Mouse (Mus musculus) intestine, postnatal 0 days (tissue): ENCODE data around the gene Ext2. TPM values are rescaled to one million over a fixed set of nuclear protein-coding genes. Genes with fewer than 3 reads are reported as not detected.

Experiments
- ATAC-seq: fragments of 200-750 bp; cut with Nextera tagmentation; 2 replicates; pipeline ENCODE4 v1.8.0; 2017; ENCODE audit warnings: mild to moderate bottlenecking, moderate TSS enrichment, moderate library complexity
- H3K27ac ChIP-seq: fragments of 300-500 bp; sonication (generic); 2 replicates; pipeline ENCODE4 v1.5.1; 2014; ENCODE audit warnings: mild to moderate bottlenecking, low read depth, low read length, moderate library complexity
- H3K27me3 ChIP-seq: fragments of 300-500 bp; sonication (generic); replicated peaks from 2 replicates; pipeline ENCODE4 v1.6.1; 2014; ENCODE audit warnings: low read length, mixed read lengths; ENCODE audit not compliant: control insufficient read depth, insufficient read depth
- H3K36me3 ChIP-seq: fragments of 300-500 bp; sonication (generic); 2 replicates; pipeline ENCODE4 v1.6.1; 2014; ENCODE audit warnings: mild to moderate bottlenecking, moderate library complexity; ENCODE audit not compliant: control insufficient read depth, insufficient read depth
- H3K4me1 ChIP-seq: fragments of 300-500 bp; sonication (generic); replicated peaks from 2 replicates; pipeline ENCODE4 v1.6.1; 2014; ENCODE audit warnings: antibody characterized with exemption, low read length, mixed read lengths; ENCODE audit not compliant: control insufficient read depth, insufficient read depth
- H3K4me2 ChIP-seq: fragments of 300-500 bp; sonication (generic); replicated peaks from 2 replicates; pipeline ENCODE4 v1.6.1; 2014; ENCODE audit warnings: low read depth, mild to moderate bottlenecking, moderate library complexity
- H3K4me3 ChIP-seq: fragments of 300-500 bp; sonication (generic); 2 replicates; pipeline ENCODE4 v1.5.1; 2014; ENCODE audit warnings: low read depth, low read length
- H3K9ac ChIP-seq: fragments of 300-500 bp; sonication (generic); 2 replicates; pipeline ENCODE4 v1.6.1; 2014; ENCODE audit warnings: mild to moderate bottlenecking, low read depth, low read length
- H3K9me3 ChIP-seq: fragments of 300-500 bp; sonication (generic); 2 replicates; pipeline ENCODE4 v1.6.1; 2016; ENCODE audit warnings: mixed run types; ENCODE audit not compliant: control insufficient read depth
- CTCF ChIP-seq: sonication (generic); IDR thresholded peaks from 2 replicates; pipeline ENCODE4 v1.5.1; 2016; ENCODE audit warnings: low read depth, mild to moderate bottlenecking, control low read depth, antibody characterized with exemption, moderate library complexity
- WGBS: fragments of 180-500 bp; shearing (Covaris S2); extraction: QIAGEN DNeasy Blood & Tissue Kit; methylation state at CpG from one replicate; pipeline ENCODE4 v1.1.7; 2014; 5-methylcytosine and 5-hydroxymethylcytosine counted together
- polyA plus RNA-seq: library from polyadenylated mRNA; unstranded; fragments of >200 nt; fragmentation: Nextera tagmentation; extraction: Ambion mirVana; gene quantifications from 2 replicates; pipeline ENCODE4 v1.2.1, GENCODE M21; 2015

The Ext2 gene
- polyA plus RNA-seq, 1 experiment from 2014 or later: 40.8 TPM

DNA sequence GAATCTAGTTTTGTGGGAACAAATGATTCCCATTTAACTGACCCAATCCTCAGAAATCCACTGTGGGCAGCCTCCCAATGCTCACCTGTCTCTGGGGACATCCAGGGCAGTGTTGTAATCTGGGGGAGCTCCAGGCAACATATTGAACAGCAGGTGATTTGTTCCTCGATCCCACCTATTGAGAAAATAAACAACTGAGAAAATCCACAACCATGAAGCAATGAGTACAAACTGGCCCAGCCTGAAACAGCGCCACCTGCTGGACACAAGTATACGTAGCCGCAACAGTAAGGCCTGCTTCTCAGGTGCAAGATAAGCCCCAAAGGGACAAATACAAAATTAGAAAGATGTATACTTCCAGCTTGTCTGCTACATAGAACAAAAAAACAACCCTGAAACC lies 10.6 kb downstream of the Ext2 start:
- H3K36me3 ChIP-seq: peaks cover 44% of the 10 kb centered on the region
- no peaks in the 10 kb centered on the region for H3K9me3 ChIP-seq
- 42% methylated on average over 4 of the region's 4 CpGs for WGBS
- no peaks in the 10 kb centered on the region for H3K4me1 ChIP-seq
- H3K27me3 ChIP-seq: no peaks in the 10 kb centered on the region
- no peak overlapping the region for H3K4me3 ChIP-seq
- no peak overlapping the region for H3K27ac ChIP-seq
- no peak overlapping the region for H3K9ac ChIP-seq
- no peak for ATAC-seq
- H3K4me2 ChIP-seq: no peak overlapping the region
- peak; percentile 91 for TF ChIP-seq CTCF

- H3K4me3 ChIP-seq: no peak overlapping the region
- 11% methylated on average over 2 of the region's 2 CpGs for WGBS
- ATAC-seq: no peak
Observed at GRCm38 (mm10) chr2:93809931-93810330, 12.4 kb downstream of the Ext2 start.

DNA sequence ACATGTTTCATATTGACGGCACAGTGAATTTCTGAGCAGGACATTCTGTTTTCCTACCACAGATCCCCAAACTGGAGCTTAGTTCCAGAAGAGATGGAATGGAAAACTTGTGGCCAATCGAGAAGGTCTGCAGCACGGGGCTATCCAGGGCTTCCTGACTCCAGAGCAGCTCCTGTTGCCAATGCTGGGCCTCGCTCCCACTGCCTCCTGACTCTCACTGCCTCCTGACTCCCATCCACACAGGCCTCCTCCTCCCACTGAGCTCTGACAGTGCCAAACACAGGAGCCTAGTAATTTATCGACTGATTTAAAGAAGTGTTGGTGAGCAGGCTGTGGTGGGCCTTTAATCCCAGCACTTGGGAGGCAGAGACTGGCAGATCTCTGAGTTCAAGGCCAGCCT lies 14.3 kb downstream of the Ext2 start:
- Histone ChIP-seq H3K9me3 (no peaks in the 10 kb centered on the region), H3K9ac (no peak overlapping the region), H3K4me1 (no peaks in the 10 kb centered on the region), H3K4me2 (no peak overlapping the region), H3K36me3 (peaks cover 71% of the 10 kb centered on the region), H3K27me3 (no peaks in the 10 kb centered on the region), H3K27ac (no peak overlapping the region), H3K4me3 (no peak overlapping the region)
- no peak for TF ChIP-seq CTCF
- WGBS: 87% methylated on average over 5 of the region's 5 CpGs
- no peak for ATAC-seq

More at GRCm38 (mm10) chr2:93809931-93810330, 12.4 kb downstream of the Ext2 start:
- H3K27me3 ChIP-seq: no peaks in the 10 kb centered on the region
- no peaks in the 10 kb centered on the region for H3K4me1 ChIP-seq
- no peak overlapping the region for H3K27ac ChIP-seq
- peaks cover 63% of the 10 kb centered on the region for H3K36me3 ChIP-seq
- no peak overlapping the region for H3K9ac ChIP-seq
- H3K4me2 ChIP-seq: no peak overlapping the region
- H3K9me3 ChIP-seq: no peaks in the 10 kb centered on the region
- TF ChIP-seq CTCF: peak; percentile 91

- Histone ChIP-seq H3K9me3 (no peaks in the 10 kb centered on the region), H3K27ac (no peak overlapping the region), H3K4me2 (no peak overlapping the region), H3K4me3 (no peak overlapping the region), H3K9ac (no peak overlapping the region), H3K27me3 (no peaks in the 10 kb centered on the region), H3K4me1 (no peaks in the 10 kb centered on the region), H3K36me3 (peaks cover 71% of the 10 kb centered on the region)
- 78% methylated on average over 8 of the region's 8 CpGs for WGBS
- TF ChIP-seq CTCF: no peak
- ATAC-seq: no peak
Observed at GRCm38 (mm10) chr2:93807440-93807839, 14.9 kb downstream of the Ext2 start.

- no peaks in the 10 kb centered on the region for H3K27me3 ChIP-seq
- ATAC-seq: no peak
- H3K4me1 ChIP-seq: no peaks in the 10 kb centered on the region
- H3K27ac ChIP-seq: no peak overlapping the region
- TF ChIP-seq CTCF: peak; percentile 45; the same call in 1 of the 2 replicates
- no peaks in the 10 kb centered on the region for H3K9me3 ChIP-seq
- H3K4me2 ChIP-seq: no peak overlapping the region
- no peak overlapping the region for H3K9ac ChIP-seq
- 93% methylated on average over 6 of the region's 6 CpGs for WGBS
- peaks cover 74% of the 10 kb centered on the region for H3K36me3 ChIP-seq
- no peak overlapping the region for H3K4me3 ChIP-seq
Observed at GRCm38 (mm10) chr2:93806487-93807201, 15.7 kb downstream of the Ext2 start.

- Histone ChIP-seq H3K4me3 (no peak overlapping the region), H3K9me3 (no peaks in the 10 kb centered on the region), H3K27me3 (no peaks in the 10 kb centered on the region), H3K4me2 (no peak overlapping the region), H3K9ac (no peak overlapping the region), H3K27ac (no peak overlapping the region), H3K36me3 (peaks cover 72% of the 10 kb centered on the region), H3K4me1 (no peaks in the 10 kb centered on the region)
- ATAC-seq: no peak
- 89% methylated on average over 4 of the region's 4 CpGs for WGBS
- TF ChIP-seq CTCF: no peak
Observed at GRCm38 (mm10) chr2:93805523-93805922, 16.8 kb downstream of the Ext2 start.

GRCm38 (mm10) chr2:93805066-93805465 lies 17.3 kb downstream of the Ext2 start:
- Histone ChIP-seq H3K9me3 (no peaks in the 10 kb centered on the region), H3K4me3 (no peak overlapping the region), H3K27me3 (no peaks in the 10 kb centered on the region), H3K36me3 (peaks cover 72% of the 10 kb centered on the region), H3K27ac (no peak overlapping the region), H3K4me1 (no peaks in the 10 kb centered on the region), H3K4me2 (no peak overlapping the region), H3K9ac (no peak overlapping the region)
- no peak for ATAC-seq
- TF ChIP-seq CTCF: no peak
- 83% methylated on average over 5 of the region's 5 CpGs for WGBS
